Mouse (Mus musculus) adrenal gland, postnatal 36 days (tissue): ENCODE measurements at regions not wholly inside any gene's neighbourhood (a gene's known extent, or its start where the extent isn't known, plus 50 kb on each side); places are given as distances from the start of the nearest gene placed in this dataset.

ENCODE experiments used
- DNase-seq, 2 experiments: peaks; one replicate each; pipeline ENCODE4 v3.0.0; 2021; ENCODE audit warnings: mixed read lengths in 1 of 2

DNA sequence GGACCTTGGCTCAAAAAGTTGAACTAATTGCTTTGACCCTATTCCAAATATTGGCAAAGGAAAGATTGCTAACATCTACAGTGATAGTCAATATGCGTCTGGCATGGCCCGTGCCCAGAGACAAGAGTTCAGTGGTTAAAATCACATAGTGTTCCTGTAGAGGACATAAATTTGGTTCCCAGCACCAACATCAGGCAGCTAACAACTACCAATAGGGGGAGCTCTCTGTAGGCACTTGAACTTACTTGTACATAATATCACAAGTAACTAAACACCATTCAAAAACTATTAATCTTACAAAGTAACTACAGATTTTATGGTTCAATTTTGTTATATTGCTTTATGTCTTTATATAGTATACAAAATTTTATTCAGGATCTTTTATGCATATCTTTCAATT lies 74.3 kb downstream of the Serpinb9g start:
- peak in 1 of 2 experiments; percentile 11 for DNase-seq

DNA sequence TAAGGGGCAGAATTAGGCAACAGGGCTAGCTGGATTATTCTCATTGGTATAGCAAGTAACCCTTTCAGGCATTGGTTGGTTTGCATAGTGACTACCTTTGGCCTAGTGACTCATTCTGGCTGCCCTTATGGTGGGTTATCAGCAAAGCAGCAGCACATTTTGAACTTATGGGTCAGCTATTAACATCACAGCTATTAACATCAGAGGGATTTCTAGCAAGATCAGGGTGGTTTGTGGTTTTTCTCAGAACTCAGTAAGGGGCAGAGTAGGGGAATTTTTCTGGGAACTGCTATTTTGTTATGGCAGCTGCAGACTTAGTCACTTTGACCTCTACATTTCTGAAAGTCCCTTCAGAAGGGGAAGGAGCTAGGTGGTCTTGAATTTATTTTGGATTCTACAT lies 75.1 kb downstream of the Serpinb9g start:
- no peak for DNase-seq

- no peak for DNase-seq
Observed at GRCm38 (mm10) chr13:33561625-33562024, 77.0 kb downstream of the Serpinb9g start.

DNA sequence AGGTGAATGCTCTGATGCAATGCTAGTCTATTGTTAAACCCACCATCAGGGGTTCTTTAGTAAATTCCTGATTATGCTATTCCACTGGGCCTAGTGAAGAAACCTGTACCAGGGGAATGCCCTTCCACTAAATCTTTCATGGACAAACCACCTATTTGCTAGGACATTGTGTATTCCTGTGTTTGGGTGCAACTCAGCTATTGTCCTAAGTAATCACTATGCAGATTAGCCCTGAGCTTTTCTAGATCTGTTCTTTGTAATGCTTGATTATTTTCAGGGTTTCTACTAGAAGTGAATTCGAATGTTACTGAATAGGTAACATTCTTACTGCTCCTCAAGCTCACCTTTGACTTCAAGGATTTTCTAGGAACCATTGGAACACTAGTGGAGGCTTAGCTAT lies 78.3 kb downstream of the Serpinb9g start:
- DNase-seq: no peak

- DNase-seq: no peak
Observed at GRCm38 (mm10) chr13:33563366-33563765, 78.8 kb downstream of the Serpinb9g start.

DNA sequence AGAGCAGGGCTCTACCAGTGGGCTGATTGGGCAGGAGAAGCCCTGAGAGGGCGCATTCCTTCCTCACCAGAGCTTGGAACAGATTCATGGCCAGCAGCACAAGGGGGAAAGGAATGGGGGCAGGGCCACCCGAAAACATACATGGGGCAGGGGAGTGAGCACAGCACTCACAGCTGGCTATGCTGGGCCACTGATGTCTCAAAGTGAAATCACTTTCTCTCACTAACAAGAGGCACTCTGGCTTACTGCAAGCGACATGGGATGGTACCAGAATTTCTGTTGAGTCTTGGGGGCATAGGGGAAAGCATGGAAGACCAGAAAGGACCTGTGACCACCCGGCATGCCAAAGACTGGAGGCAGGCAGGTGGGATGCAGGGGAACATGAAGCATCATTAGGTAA lies 83.3 kb downstream of the Serpinb9g start:
- DNase-seq: no peak

- no peak for DNase-seq
Observed at GRCm38 (mm10) chr13:33569318-33569717, 84.7 kb downstream of the Serpinb9g start.

DNA sequence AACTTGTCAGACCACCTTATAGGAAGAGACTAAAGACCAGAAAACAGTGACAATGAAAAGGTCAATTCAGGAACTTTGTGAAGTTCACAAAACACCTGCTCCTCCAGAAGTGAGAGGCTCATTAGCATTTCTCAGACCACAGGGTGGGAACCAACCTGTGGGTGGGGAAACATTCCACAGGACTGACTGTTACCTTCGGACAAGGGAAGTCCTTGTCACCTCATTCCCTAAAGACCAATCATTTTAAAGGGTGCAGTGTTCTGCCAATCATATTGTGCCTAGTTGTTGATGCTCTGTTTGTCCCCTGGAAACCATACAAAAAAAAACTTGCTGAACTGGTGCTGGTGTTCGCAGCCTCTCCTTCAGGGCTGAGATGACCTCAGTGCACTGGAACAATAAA lies 86.2 kb downstream of the Serpinb9g start:
- DNase-seq: no peak

DNA sequence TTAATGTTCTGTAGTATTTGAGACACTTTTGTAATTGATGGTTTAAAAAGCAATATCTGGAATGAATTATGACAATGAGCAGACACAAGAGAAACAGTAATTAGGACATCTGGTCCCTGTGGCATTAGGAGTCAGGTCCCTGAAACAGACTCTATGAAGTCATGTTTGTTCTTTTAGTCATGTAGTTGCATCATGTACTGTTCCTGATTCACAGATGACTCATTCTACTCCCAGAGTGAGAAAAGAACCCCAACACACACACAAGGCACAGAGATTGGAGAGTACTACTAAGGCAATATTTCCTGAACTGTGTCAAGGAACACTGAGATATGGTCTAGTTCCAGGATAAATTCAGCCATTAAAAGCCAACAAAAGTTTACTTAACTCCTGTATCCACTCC lies 75.1 kb upstream of the Serpinb6d start:
- no peak for DNase-seq
